Mouse (Mus musculus): ENCODE measurements around the gene Incenp. TPM values are rescaled to one million over a fixed set of nuclear protein-coding genes. Genes with fewer than 3 reads are reported as not detected.
A peak's percentile ranks its signal among the peaks of the same experiment; 100 is the strongest.
"Not testable (repeated sequence)": the region's sequence is repeated elsewhere in the genome, so short reads cannot be mapped to it uniquely, and the experiment has no call there.

Incenp gene
- total RNA-seq, 4 experiments from 2014 or later = 13.3 to 19.8 (median 18.5) TPM

- no peak for DNase-seq
Observed at GRCm38 (mm10) chr19:9918176-9918861, 19.0 kb upstream of the Incenp start.

- DNase-seq = no peak
Observed at GRCm38 (mm10) chr19:9917727-9918126, 18.4 kb upstream of the Incenp start.

GRCm38 (mm10) chr19:9915935-9916334 lies 16.6 kb upstream of the Incenp start:
- DNase-seq = peak; percentile 58

- DNase-seq = no peak
Observed at GRCm38 (mm10) chr19:9914346-9914745, 15.0 kb upstream of the Incenp start.

- no peak for DNase-seq
Observed at GRCm38 (mm10) chr19:9913784-9914183, 14.4 kb upstream of the Incenp start.

GRCm38 (mm10) chr19:9911314-9911754 lies 12.0 kb upstream of the Incenp start:
- no peak for DNase-seq

- DNase-seq = no peak
Observed at GRCm38 (mm10) chr19:9909351-9909750, 10.0 kb upstream of the Incenp start.

- not testable (repeated sequence) for DNase-seq
Observed at GRCm38 (mm10) chr19:9900696-9901095, 1.3 kb upstream of the Incenp start.

GRCm38 (mm10) chr19:9899780-9900146 lies 412 bp upstream of the Incenp start:
- DNase-seq = no peak

- peak; percentile 35 for DNase-seq
Observed at GRCm38 (mm10) chr19:9898339-9899066, 848 bp downstream of the Incenp start.

GRCm38 (mm10) chr19:9896067-9896466 lies 3.3 kb downstream of the Incenp start:
- no peak for DNase-seq

- no peak for DNase-seq
Observed at GRCm38 (mm10) chr19:9886771-9887170, 12.6 kb downstream of the Incenp start.

GRCm38 (mm10) chr19:9886348-9886747 lies 13.0 kb downstream of the Incenp start:
- no peak for DNase-seq

GRCm38 (mm10) chr19:9878186-9878835 lies 21.0 kb downstream of the Incenp start:
- no peak for DNase-seq

- no peak for DNase-seq
Observed at GRCm38 (mm10) chr19:9865466-9865865, 33.9 kb downstream of the Incenp start.

GRCm38 (mm10) chr19:9864856-9865255 lies 34.5 kb downstream of the Incenp start:
- no peak for DNase-seq

GRCm38 (mm10) chr19:9860821-9861220 lies 38.5 kb downstream of the Incenp start:
- DNase-seq = not testable (repeated sequence)

- peak; percentile 30 for DNase-seq
Observed at GRCm38 (mm10) chr19:9849368-9850075, 49.8 kb downstream of the Incenp start.

- DNase-seq = no peak
Observed at GRCm38 (mm10) chr19:9847262-9847661, 52.1 kb downstream of the Incenp start, which contains the start of gene Scgb2a2. Gene Scgb2a2 (plus strand): TSS chr19:9847562.

GRCm38 (mm10) chr19:9837341-9837715 lies 62.0 kb downstream of the Incenp start:
- no peak for DNase-seq

- peak; percentile 46 for DNase-seq
Observed at GRCm38 (mm10) chr19:9836581-9837340, 62.6 kb downstream of the Incenp start.
